Mouse (Mus musculus) thymus, adult 2 months (tissue): Measurements from ENCODE around the gene Nanp.

Experiments
- CTCF ChIP-seq: fragments of 200-500 bp; IDR thresholded peaks from 2 replicates; pipeline ENCODE4 v1.5.1; 2012; ENCODE audit warnings: mild to moderate bottlenecking, control low read depth, low read length, moderate library complexity, borderline replicate concordance; ENCODE audit not compliant: control insufficient read depth, poor library complexity, insufficient read depth; ENCODE audit errors: extremely low read depth
- POLR2A ChIP-seq: fragments of 200-500 bp; IDR thresholded peaks from 2 replicates; pipeline ENCODE4 v1.6.1; 2012; ENCODE audit warnings: mild to moderate bottlenecking, low read length, control low read depth, moderate library complexity; ENCODE audit not compliant: control insufficient read depth, poor library complexity, insufficient read depth; ENCODE audit errors: extremely low read depth

GRCm38 (mm10) chr2:150979861-150980620 is 59.2 kb downstream of the Nanp start:
- TF ChIP-seq CTCF = no peak
- TF ChIP-seq POLR2A = no peak
